Mouse (Mus musculus) ES-E14 (cell line): ENCODE data around the gene Znrd1as. TPM values are rescaled to one million over a fixed set of nuclear protein-coding genes. Genes with fewer than 3 reads are reported as not detected.

ENCODE experiments used
- DNase-seq: peaks from one replicate; pipeline ENCODE4 v3.0.0-alpha.2; 2013; ENCODE audit warnings: low read depth, low spot score
- H3K27ac ChIP-seq: 2 replicates; pipeline ENCODE4 v1.5.1; 2012; ENCODE audit warnings: low read depth, mild to moderate bottlenecking, low read length, moderate library complexity, mixed read lengths; ENCODE audit not compliant: poor library complexity, insufficient read depth, severe bottlenecking
- H3K36me3 ChIP-seq: 2 replicates; pipeline ENCODE4 v1.6.1; 2012; ENCODE audit warnings: mild to moderate bottlenecking, low read length, moderate library complexity, mixed read lengths; ENCODE audit not compliant: control insufficient read depth, poor library complexity, insufficient read depth, severe bottlenecking
- H3K4me1 ChIP-seq, 2 experiments: fragments of 150-350 bp in 1 of 2; sonication (generic) in 1 of 2; 2 replicates each; pipeline ENCODE4 v1.6.1; 2012; ENCODE audit warnings: low read length in 2 of 2, mild to moderate bottlenecking in 1 of 2, mixed read lengths in 1 of 2; ENCODE audit not compliant: control insufficient read depth in 2 of 2, insufficient read depth in 2 of 2, poor library complexity in 1 of 2
- H3K4me3 ChIP-seq, 2 experiments: fragments of 150-350 bp in 1 of 2; sonication (generic) in 1 of 2; 2 replicates each; pipeline ENCODE4 v1.5.1; 2012; ENCODE audit warnings: low read length in 2 of 2, low read depth in 1 of 2, mild to moderate bottlenecking in 1 of 2, mixed read lengths in 1 of 2; ENCODE audit not compliant: insufficient read depth in 1 of 2, poor library complexity in 1 of 2, severe bottlenecking in 1 of 2
- H3K9ac ChIP-seq: 2 replicates; pipeline ENCODE4 v1.6.1; 2012; ENCODE audit warnings: low read depth, mild to moderate bottlenecking, low read length, mixed read lengths; ENCODE audit not compliant: poor library complexity, insufficient read depth, severe bottlenecking
- H3K9me3 ChIP-seq: fragments of 150-350 bp; sonication (generic); 2 replicates; pipeline ENCODE4 v1.6.1; 2012; ENCODE audit warnings: low read depth, mild to moderate bottlenecking, low read length; ENCODE audit not compliant: control insufficient read depth, insufficient read depth
- CHD2 ChIP-seq: IDR thresholded peaks from 2 replicates; pipeline ENCODE4 v1.6.1; 2014; ENCODE audit warnings: mild to moderate bottlenecking, low read depth, low read length, inconsistent platforms
- HCFC1 ChIP-seq: IDR thresholded peaks from 2 replicates; pipeline ENCODE4 v1.6.1; 2012; ENCODE audit warnings: low read length, inconsistent platforms, borderline replicate concordance; ENCODE audit not compliant: insufficient read depth
- MAFK ChIP-seq: IDR thresholded peaks from 2 replicates; pipeline ENCODE4 v1.6.1; 2014; ENCODE audit warnings: mild to moderate bottlenecking, low read depth, low read length, inconsistent platforms; ENCODE audit not compliant: insufficient read depth
- ZC3H11A ChIP-seq: IDR thresholded peaks from 2 replicates; pipeline ENCODE4 v1.6.1; 2012; ENCODE audit warnings: low read depth, mild to moderate bottlenecking, inconsistent platforms, low read length, borderline replicate concordance
- ZNF384 ChIP-seq: IDR thresholded peaks from 2 replicates; pipeline ENCODE4 v1.6.1; 2012; ENCODE audit warnings: low read depth, low read length, inconsistent platforms
- in situ Hi-C, 2 experiments: fragments of 600-800 bp; cut with MboI; formaldehyde crosslinking; loops; one replicate each; pipeline ENCODE4 v1.15.1; 2025; ENCODE audit warnings: low sequenced_read_pairs in 2 of 2, inconsistent platforms in 1 of 2; ENCODE audit not compliant: unreplicated experiment in 2 of 2
- total RNA-seq: library from RNA; depleted of rRNA; stranded (reverse); fragments of 300-350 nt; gene quantifications from 2 replicates; pipeline ENCODE4 v1.2.3, GENCODE M21; 2012

Znrd1as gene
- total RNA-seq, 1 experiment = 15.1 TPM

DNA sequence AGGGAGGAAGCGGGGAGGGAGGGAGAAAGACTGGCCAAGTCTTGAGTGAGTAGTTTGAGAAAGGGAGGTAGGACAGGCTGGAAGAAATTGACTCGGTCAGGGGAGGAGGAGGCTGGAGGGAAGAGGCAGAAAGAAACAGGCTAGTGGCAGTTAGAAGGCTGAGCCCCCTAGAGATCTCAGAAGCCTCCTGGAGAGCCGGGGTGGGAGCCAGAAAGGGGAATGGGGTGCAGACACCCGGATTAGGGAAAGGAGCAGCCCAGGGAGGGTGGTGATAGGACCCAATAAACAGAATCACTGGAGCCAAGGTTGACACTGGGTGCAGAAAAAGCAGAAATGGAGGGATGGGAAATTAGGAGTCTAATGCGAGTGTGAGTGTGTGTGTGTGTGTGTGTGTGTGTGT is 14.7 kb upstream of the Znrd1as start:
- no peak for TF ChIP-seq MAFK
- TF ChIP-seq HCFC1 = no peak
- no peak for TF ChIP-seq ZNF384
- no peak for TF ChIP-seq CHD2
- no peak for TF ChIP-seq ZC3H11A
- in situ Hi-C loops = no loop called here
- peaks cover under 1% of the 10 kb centered on the region for H3K36me3 ChIP-seq
- H3K4me3 ChIP-seq = peak overlapping the region; percentile 43 to 62
- no peak for DNase-seq
- H3K27ac ChIP-seq = no peak overlapping the region
- peak overlapping the region; percentile 44; the same call in 1 of the 2 replicates for H3K9ac ChIP-seq
- no peaks in the 10 kb centered on the region for H3K9me3 ChIP-seq
- peaks cover 0 to 22% of the 10 kb centered on the region in 2 experiments; a peak in 2 of 4 replicates for H3K4me1 ChIP-seq

DNA sequence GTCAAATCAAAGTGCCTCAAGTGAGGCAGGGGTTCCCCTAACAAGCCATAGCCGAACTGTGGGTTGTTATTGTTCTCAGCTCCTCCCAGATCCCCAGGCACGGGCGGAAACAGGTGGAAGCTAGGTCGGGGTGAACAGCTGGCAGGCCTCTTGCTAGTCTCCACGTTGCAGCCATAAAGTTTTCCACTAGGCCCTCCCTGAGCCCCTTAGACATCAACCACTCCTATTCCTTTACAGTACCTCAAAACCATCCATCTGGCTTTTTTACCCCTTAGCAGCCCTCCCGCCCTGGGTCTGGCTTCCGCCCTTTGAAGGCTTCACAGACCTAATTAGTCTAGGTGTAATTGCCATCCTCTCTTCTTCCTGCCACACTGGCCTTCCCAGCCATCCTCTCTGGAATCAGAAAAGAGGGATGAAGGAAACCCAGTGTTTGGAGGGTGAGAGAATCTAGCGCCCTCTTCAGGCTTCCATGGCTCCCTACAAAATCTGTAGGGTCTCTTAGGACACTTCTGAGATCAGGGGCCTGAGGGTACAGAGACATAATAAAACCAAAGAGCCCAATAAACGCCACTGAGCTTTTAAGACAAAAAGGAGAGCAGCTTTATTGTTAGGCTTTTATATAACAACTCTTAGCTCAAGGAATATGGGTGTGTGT is 14.1 kb upstream of the Znrd1as start:
- Histone ChIP-seq H3K36me3 (peaks cover 6% of the 10 kb centered on the region), H3K4me1 (peaks cover 0 to 22% of the 10 kb centered on the region in 2 experiments; a peak in 2 of 4 replicates), H3K9me3 (no peaks in the 10 kb centered on the region), H3K4me3 (peak overlapping the region in 1 of 2 experiments; percentile 62; a peak in 1 of 4 replicates), H3K27ac (no peak overlapping the region), H3K9ac (no peak overlapping the region)
- in situ Hi-C loops = no loop called here
- no peak for TF ChIP-seq MAFK
- TF ChIP-seq CHD2 = no peak
- no peak for TF ChIP-seq ZNF384
- TF ChIP-seq ZC3H11A = no peak
- no peak for TF ChIP-seq HCFC1
- no peak for DNase-seq

DNA sequence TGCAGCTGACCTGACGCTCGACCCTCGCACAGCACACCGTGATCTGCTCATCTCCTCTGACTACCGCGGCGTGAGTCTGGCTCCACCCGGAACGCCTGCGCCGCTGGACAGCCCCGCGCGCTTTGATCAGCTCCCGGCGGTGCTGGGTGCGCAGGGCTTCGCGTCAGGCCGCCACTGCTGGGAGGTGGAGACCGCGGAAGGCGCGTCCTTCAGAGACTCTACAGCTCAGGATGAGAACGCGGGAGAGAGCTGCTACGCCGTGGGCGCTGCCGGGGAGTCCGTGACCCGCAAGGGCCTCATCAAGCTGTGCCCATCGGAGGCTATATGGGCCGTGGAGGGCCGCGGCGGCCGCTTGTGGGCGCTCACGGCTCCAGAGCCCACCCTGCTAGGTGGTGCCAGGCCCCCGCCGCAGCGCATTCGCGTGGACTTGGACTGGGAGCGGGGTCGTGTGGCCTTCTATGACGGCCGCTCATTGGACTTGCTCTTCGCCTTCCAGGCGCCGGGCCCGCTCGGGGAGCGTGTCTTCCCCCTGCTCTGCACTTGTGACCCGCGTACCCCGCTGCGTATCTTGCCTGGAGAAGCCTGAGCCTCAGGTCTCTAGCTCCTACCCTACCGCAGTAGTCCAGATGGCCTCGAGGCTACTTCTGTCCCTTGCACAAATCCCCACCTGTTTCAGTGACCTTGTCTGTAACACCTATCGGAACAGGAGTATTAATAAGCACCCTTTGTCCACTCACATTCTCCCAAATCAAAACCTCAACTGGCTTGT is 11.2 kb upstream of the Znrd1as start:
- H3K36me3 ChIP-seq = peaks cover 6% of the 10 kb centered on the region

DNA sequence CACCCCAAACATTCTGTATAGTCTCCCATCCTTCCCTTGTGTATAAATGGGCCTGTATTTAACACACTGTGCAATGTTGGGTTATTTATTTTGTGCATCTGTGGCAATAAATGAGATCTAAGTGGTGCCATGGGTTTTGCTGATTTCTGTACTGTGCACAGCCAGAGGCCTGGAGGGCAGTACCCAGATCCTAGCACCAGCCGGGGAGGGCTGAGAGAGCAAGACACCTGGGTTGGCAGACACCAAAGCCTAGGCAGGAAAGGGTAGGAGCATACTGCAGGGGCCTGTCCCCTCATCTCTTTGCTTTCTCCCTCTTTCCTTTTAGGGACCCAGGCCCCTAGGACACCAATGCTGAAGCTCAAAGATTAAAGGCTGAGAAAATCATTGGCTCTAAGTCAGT is 10.1 kb upstream of the Znrd1as start:
- Histone ChIP-seq H3K9ac (no peak overlapping the region), H3K4me1 (peaks cover 5 to 14% of the 10 kb centered on the region in 2 experiments; a peak in 3 of 4 replicates), H3K4me3 (no peak overlapping the region), H3K27ac (no peak overlapping the region), H3K36me3 (peaks cover 6% of the 10 kb centered on the region), H3K9me3 (no peaks in the 10 kb centered on the region)
- in situ Hi-C loops = no loop called here
- TF ChIP-seq ZC3H11A (no peak), MAFK (no peak), ZNF384 (no peak), HCFC1 (no peak), CHD2 (no peak)
- DNase-seq = no peak

More for the DNA sequence above, 11.2 kb upstream of the Znrd1as start:
- Histone ChIP-seq H3K4me1 (peaks cover 5 to 22% of the 10 kb centered on the region in 2 experiments), H3K4me3 (peak overlapping the region; percentile 73 to 75), H3K27ac (peak overlapping the region; percentile 32), H3K9me3 (no peaks in the 10 kb centered on the region), H3K9ac (peak overlapping the region; percentile 81)
- in situ Hi-C loops = no loop called here
- no peak for DNase-seq
- TF ChIP-seq MAFK (no peak), ZNF384 (no peak), ZC3H11A (no peak), HCFC1 (no peak), CHD2 (no peak)
